Mouse (Mus musculus) cerebellum, postnatal 25 days (tissue): ENCODE results near the gene Peli2.

Experiments
- DNase-seq, 2 experiments: peaks; one replicate each; pipeline ENCODE4 v3.0.0; 2021; ENCODE audit warnings: mixed read lengths in 2 of 2

Gene Peli2

GRCm38 (mm10) chr14:48295410-48295809 is 174.8 kb downstream of the Peli2 start:
- no peak for DNase-seq

DNA sequence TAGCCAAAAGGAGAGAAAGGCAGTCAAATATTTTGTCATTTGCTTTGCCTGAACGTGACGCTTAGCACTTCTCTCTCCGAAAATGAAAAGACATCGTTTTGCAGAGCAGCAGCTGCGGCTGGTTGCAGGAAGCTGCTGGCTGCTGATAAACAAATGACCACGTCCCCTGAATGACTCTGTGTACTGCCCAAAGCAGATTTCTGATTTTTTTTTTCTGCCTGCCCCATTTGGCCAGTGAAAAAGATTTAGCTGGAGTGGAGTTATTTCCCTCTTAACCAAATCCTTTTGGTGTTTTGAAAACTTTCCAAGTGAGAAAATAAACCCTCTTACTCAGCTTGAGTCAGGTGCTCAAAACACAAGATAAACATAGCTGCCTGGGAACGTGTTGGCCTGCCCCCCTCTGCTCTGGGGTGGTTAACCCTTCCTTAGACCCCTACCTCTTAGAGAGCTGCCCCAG is 175.2 kb downstream of the Peli2 start:
- no peak for DNase-seq

DNA sequence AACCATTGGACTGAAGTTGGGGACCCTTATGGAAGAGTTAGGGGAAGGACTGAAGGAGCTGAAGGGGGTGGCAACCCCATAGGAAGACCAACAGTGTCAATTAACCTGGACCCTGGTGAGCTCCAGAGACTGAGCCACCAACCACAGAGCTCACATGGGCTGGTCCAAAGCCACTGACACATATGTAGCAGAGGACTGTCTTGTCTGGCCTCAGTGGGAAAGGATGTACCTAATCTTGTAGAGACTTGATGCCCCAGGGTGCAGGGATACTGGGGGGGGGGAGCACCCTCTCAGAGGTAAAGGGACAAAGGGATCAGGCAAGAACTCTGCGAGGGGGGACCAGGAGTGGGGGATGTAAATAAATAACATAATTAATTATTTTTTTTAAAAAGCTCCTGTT is 176.2 kb downstream of the Peli2 start:
- DNase-seq = no peak

DNA sequence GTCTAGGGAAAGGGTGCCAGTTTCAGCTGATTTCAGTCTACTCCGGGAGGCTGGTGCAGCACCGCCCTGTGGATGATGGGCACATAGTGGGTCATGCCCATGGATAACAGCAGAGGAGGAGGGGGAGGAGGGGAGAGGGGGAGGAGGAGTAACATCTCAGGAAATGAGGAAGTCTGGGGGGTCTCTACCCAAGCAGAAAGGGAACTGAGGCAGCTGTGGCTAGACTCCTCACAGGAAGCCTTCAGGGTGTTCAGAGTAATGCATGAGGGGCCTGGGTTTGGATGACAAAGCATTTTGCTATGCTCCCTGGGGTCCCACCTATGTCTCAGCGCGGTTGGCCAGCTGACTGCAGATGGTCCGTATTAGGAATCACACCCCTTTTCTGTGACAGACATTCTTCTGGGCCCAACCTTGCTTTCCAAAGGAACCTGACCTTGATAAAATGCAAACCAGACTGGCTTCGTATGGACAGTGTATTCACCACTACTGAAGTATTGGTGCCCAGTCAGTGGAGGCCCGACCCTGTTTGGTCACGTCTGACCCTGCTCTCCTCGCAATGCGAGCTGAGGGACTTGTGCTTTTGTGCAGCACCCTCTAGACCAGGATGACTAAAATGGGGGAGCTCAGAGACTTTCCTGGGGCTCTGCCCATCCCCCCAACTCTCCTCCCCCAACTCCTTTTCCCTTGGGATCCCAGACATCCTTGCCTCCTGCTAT is 182.0 kb downstream of the Peli2 start:
- no peak for DNase-seq

DNA sequence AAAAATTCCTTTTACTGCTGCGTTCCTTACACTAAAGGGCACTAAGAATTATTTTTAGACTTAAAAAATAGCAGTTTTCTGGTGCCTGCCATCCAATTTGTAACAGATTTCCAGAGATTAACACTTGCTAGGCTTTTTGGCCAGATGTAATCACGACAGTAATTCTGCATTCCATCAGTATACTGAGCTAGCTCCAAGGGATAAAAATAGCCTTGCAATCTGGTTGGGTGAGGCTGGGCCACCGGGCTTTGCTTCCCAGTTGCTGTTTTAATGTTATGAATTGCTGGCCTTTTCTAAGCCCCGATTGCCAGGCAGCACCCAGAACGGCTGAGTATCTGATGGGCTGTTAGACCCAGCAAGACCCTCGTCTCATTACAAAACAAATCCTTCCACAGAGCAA is 182.6 kb downstream of the Peli2 start:
- no peak for DNase-seq

DNA sequence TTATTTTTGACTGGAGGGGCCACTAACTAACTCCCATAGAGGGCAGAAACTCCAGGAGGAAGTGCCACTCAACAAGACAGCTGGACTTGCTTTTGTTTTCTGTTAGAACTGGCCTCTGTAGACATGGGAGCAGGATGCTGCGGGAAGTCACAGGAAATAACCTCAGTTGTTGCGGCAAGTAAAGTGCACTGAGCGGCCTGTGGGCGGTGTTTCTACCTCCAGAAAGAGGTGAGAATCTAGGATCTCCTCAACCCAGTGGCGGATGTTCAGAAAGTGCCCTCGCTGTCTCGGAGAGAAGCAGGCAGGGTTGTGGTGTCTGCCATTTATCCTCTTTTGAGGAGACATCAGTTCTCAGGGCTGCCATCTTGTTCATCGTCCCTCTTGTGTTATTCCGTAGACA is 183.2 kb downstream of the Peli2 start:
- no peak for DNase-seq

DNA sequence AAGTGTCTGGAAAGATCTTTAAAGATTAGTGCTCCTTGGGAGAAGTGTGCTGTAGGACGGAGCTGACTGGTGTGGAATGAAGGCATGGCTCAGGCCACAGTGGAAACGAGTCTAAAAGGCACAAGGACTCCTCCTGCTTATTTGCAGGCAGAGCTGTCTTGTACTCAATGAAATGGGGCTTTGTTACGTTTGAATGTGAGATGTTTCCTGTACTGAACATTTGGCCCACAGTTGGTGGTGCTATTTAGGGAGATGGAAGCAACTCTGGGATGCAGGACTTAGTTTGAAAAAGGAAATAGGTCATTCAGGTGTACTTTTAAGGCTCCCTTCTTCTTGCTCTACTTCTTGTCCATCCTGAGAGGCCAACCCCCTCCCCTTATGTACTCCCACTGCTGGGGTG is 192.6 kb downstream of the Peli2 start:
- no peak for DNase-seq

GRCm38 (mm10) chr14:48316396-48316795 is 195.8 kb downstream of the Peli2 start:
- no peak for DNase-seq

DNA sequence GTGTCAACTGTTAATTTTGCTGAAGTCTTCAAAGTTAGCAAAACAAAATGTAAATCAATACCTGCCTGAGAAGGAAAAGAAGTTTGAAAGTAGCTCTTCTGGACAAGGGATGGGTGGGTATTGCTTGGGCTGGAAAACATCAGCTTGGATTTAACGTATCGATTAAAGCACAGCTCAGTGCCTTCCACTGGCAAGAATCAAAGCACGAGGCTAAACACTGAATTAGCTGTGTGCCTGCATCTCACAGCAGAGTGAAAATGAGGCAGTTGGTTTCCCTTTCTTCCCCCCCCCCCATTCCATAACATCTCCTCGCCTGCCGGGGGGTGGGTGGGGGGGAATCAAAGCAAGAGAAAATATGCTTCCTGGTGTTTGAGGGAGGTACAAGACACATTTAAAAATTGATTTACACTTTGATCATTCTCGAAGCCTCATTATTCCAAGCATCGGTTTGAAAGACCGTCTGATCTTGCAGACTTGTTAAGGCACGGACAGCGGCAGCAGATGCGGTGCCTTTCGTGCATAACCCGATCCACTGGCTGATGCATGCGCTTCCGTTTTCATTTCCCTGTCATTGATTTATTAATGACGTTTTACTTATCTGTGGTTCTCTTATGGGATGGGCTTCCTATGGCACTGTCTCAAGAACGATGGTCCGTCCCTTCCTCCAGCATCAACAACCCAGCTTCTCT is 203.3 kb downstream of the Peli2 start:
- no peak for DNase-seq

GRCm38 (mm10) chr14:48324460-48324850 is 203.8 kb downstream of the Peli2 start:
- DNase-seq = peak in 1 of 2 experiments; percentile 20

GRCm38 (mm10) chr14:48327746-48328145 is 207.1 kb downstream of the Peli2 start:
- DNase-seq = no peak

- no peak for DNase-seq
Observed at GRCm38 (mm10) chr14:48329716-48330365, 209.2 kb downstream of the Peli2 start.
